Mouse (Mus musculus): ENCODE results near the gene Kcnq1.

Kcnq1 gene

GRCm38 (mm10) chr7:143461294-143461870, 355.2 kb downstream of the Kcnq1 start:
- Histone ChIP-seq H3K9me3 (ENCODE audit: low read length) (peaks cover 3% of the 10 kb centered on the region; the same call in 1 of the 2 replicates), H3K36me3 (ENCODE audit: insufficient read depth, low read length) (no peaks in the 10 kb centered on the region), H3K4me1 (replicated peaks; ENCODE audit: low read depth, low read length) (peaks cover 53% of the 10 kb centered on the region), H3K4me3 (replicated peaks; ENCODE audit: low read length) (peak overlapping the region; percentile 52), H3K27me3 (ENCODE audit: insufficient read depth, low read length) (peaks cover 94% of the 10 kb centered on the region)
- TF ChIP-seq POU5F1 (IDR thresholded peaks at IDR 0.05; ENCODE audit: borderline replicate concordance, low read length), result no peak

- TF ChIP-seq NANOG (IDR thresholded peaks at IDR 0.05; ENCODE audit: borderline replicate concordance, low read length) (no peak), POU5F1 (IDR thresholded peaks at IDR 0.05; ENCODE audit: borderline replicate concordance, low read length) (no peak), CTCF (conservative IDR thresholded peaks at IDR 0.05; ENCODE audit: low read length) (no peak)
- H3K4me3 ChIP-seq (replicated peaks; ENCODE audit: low read length), result no peak overlapping the region
- peaks cover 3% of the 10 kb centered on the region; the same call in 1 of the 2 replicates for H3K9me3 ChIP-seq (ENCODE audit: low read length)
- H3K27me3 ChIP-seq (ENCODE audit: insufficient read depth, low read length), result peaks cover 94% of the 10 kb centered on the region
- no peaks in the 10 kb centered on the region for H3K36me3 ChIP-seq (ENCODE audit: insufficient read depth, low read length)
- peaks cover 57% of the 10 kb centered on the region for H3K4me1 ChIP-seq (replicated peaks; ENCODE audit: low read depth, low read length)
Measured at GRCm38 (mm10) chr7:143461920-143462319, 355.8 kb downstream of the Kcnq1 start.

- no peak for TF ChIP-seq POU5F1 (IDR thresholded peaks at IDR 0.05; ENCODE audit: borderline replicate concordance, low read length)
- no peak for TF ChIP-seq CTCF (conservative IDR thresholded peaks at IDR 0.05; ENCODE audit: low read length)
- no peak for TF ChIP-seq NANOG (IDR thresholded peaks at IDR 0.05; ENCODE audit: borderline replicate concordance, low read length)
- Histone ChIP-seq H3K4me3 (replicated peaks; ENCODE audit: low read length) (no peak overlapping the region), H3K9me3 (ENCODE audit: low read length) (peaks cover 2% of the 10 kb centered on the region; the same call in 1 of the 2 replicates), H3K4me1 (replicated peaks; ENCODE audit: low read depth, low read length) (peaks cover 63% of the 10 kb centered on the region), H3K36me3 (ENCODE audit: insufficient read depth, low read length) (no peaks in the 10 kb centered on the region), H3K27me3 (ENCODE audit: insufficient read depth, low read length) (peaks cover 92% of the 10 kb centered on the region)
Measured at GRCm38 (mm10) chr7:143462516-143462915, 356.4 kb downstream of the Kcnq1 start.

GRCm38 (mm10) chr7:143463865-143464415, 357.8 kb downstream of the Kcnq1 start:
- Histone ChIP-seq H3K27me3 (ENCODE audit: insufficient read depth, low read length) (peaks cover 92% of the 10 kb centered on the region), H3K4me1 (replicated peaks; ENCODE audit: low read depth, low read length) (peaks cover 74% of the 10 kb centered on the region)
- TF ChIP-seq POU5F1 (IDR thresholded peaks at IDR 0.05; ENCODE audit: borderline replicate concordance, low read length) (no peak), CTCF (conservative IDR thresholded peaks at IDR 0.05; ENCODE audit: low read length) (peak; percentile 61), NANOG (IDR thresholded peaks at IDR 0.05; ENCODE audit: borderline replicate concordance, low read length) (no peak)

GRCm38 (mm10) chr7:143464811-143465560, 358.8 kb downstream of the Kcnq1 start:
- H3K27me3 ChIP-seq (ENCODE audit: insufficient read depth, low read length), result peaks cover 85% of the 10 kb centered on the region
- no peaks in the 10 kb centered on the region for H3K9me3 ChIP-seq (ENCODE audit: low read length)
- H3K4me3 ChIP-seq (replicated peaks; ENCODE audit: low read length), result peak overlapping the region; percentile 71
- no peak for TF ChIP-seq NANOG (IDR thresholded peaks at IDR 0.05; ENCODE audit: borderline replicate concordance, low read length)
- TF ChIP-seq POU5F1 (IDR thresholded peaks at IDR 0.05; ENCODE audit: borderline replicate concordance, low read length), result no peak
- peaks cover 75% of the 10 kb centered on the region for H3K4me1 ChIP-seq (replicated peaks; ENCODE audit: low read depth, low read length)
- H3K36me3 ChIP-seq (ENCODE audit: insufficient read depth, low read length), result no peaks in the 10 kb centered on the region

More at GRCm38 (mm10) chr7:143463865-143464415, 357.8 kb downstream of the Kcnq1 start:
- Histone ChIP-seq H3K9me3 (ENCODE audit: low read length) (no peaks in the 10 kb centered on the region), H3K36me3 (ENCODE audit: insufficient read depth, low read length) (no peaks in the 10 kb centered on the region), H3K4me3 (replicated peaks; ENCODE audit: low read length) (no peak overlapping the region)

- Histone ChIP-seq H3K27me3 (ENCODE audit: insufficient read depth, low read length) (peaks cover 81% of the 10 kb centered on the region), H3K9me3 (ENCODE audit: low read length) (no peaks in the 10 kb centered on the region), H3K4me3 (replicated peaks; ENCODE audit: low read length) (no peak overlapping the region), H3K36me3 (ENCODE audit: insufficient read depth, low read length) (no peaks in the 10 kb centered on the region), H3K4me1 (replicated peaks; ENCODE audit: low read depth, low read length) (peaks cover 72% of the 10 kb centered on the region)
- TF ChIP-seq CTCF (conservative IDR thresholded peaks at IDR 0.05; ENCODE audit: low read length) (peak; percentile 69), NANOG (IDR thresholded peaks at IDR 0.05; ENCODE audit: borderline replicate concordance, low read length) (no peak)
Measured at GRCm38 (mm10) chr7:143466099-143466677, 360.0 kb downstream of the Kcnq1 start.

- H3K4me1 ChIP-seq (replicated peaks; ENCODE audit: low read depth, low read length), result peaks cover 58% of the 10 kb centered on the region
- no peaks in the 10 kb centered on the region for H3K36me3 ChIP-seq (ENCODE audit: insufficient read depth, low read length)
- TF ChIP-seq POU5F1 (IDR thresholded peaks at IDR 0.05; ENCODE audit: borderline replicate concordance, low read length), result no peak
- TF ChIP-seq NANOG (IDR thresholded peaks at IDR 0.05; ENCODE audit: borderline replicate concordance, low read length), result no peak
- no peak for TF ChIP-seq CTCF (conservative IDR thresholded peaks at IDR 0.05; ENCODE audit: low read length)
- no peaks in the 10 kb centered on the region for H3K9me3 ChIP-seq (ENCODE audit: low read length)
- no peak overlapping the region for H3K4me3 ChIP-seq (replicated peaks; ENCODE audit: low read length)
- peaks cover 68% of the 10 kb centered on the region for H3K27me3 ChIP-seq (ENCODE audit: insufficient read depth, low read length)
Measured at GRCm38 (mm10) chr7:143467714-143468113, 361.6 kb downstream of the Kcnq1 start.

GRCm38 (mm10) chr7:143469946-143470345, 363.8 kb downstream of the Kcnq1 start:
- H3K9me3 ChIP-seq (ENCODE audit: low read length), result no peaks in the 10 kb centered on the region
- H3K27me3 ChIP-seq (ENCODE audit: insufficient read depth, low read length), result peaks cover 46% of the 10 kb centered on the region
- peaks cover 64% of the 10 kb centered on the region for H3K4me1 ChIP-seq (replicated peaks; ENCODE audit: low read depth, low read length)
- no peak overlapping the region for H3K4me3 ChIP-seq (replicated peaks; ENCODE audit: low read length)
- no peaks in the 10 kb centered on the region for H3K36me3 ChIP-seq (ENCODE audit: insufficient read depth, low read length)
- no peak for TF ChIP-seq NANOG (IDR thresholded peaks at IDR 0.05; ENCODE audit: borderline replicate concordance, low read length)
- TF ChIP-seq POU5F1 (IDR thresholded peaks at IDR 0.05; ENCODE audit: borderline replicate concordance, low read length), result no peak
- peak; percentile 75 for TF ChIP-seq CTCF (conservative IDR thresholded peaks at IDR 0.05; ENCODE audit: low read length)
